In genomic region chrX:169123773-169124151, GRCm38 (mm10) we compare ENCODE assay signal across 22 mouse cellular contexts.
A peak's percentile ranks its signal among the peaks of the same experiment; 100 is the strongest.
DNase-seq lines count a peak whose midpoint lies in the region; ATAC-seq and TF ChIP-seq lines count a peak whose summit lies in the region.
"Had no signal": no experiment of that assay in that cellular context is flagged by ENCODE, and none has a peak within 500 bp of the region (broad histone marks: within the 10 kb centered on the region; RNA-seq: fewer than 3 reads in every experiment).

No protein-coding gene starts in this region.

- no peaks in the 10 kb centered on the region for H3K36me3 ChIP-seq in heart, postnatal 0 days (replicated peaks; ENCODE audit: control insufficient read depth, insufficient read depth, low read length)
- no peaks in the 10 kb centered on the region for H3K36me3 ChIP-seq in heart, embryonic 10.5 days
- H3K36me3 ChIP-seq: embryonic facial prominence, embryonic 13.5 days; lung, embryonic 15.5 days; midbrain, embryonic 13.5 days; neural tube, embryonic 15.5 days had no signal

- DNase-seq in heart, postnatal 0 days (ENCODE audit: low spot score) = no peak
- DNase-seq in heart, embryonic 10.5 days (ENCODE audit: low spot score) = no peak
- DNase-seq in A20 (ENCODE audit: low read depth, low spot score) (peak; percentile 55), adipocyte (ENCODE audit: low spot score) (peak; percentile 60)
- DNase-seq in adrenal gland, postnatal 25 days = no peak
- no peak for DNase-seq in gastrocnemius, postnatal 10 days
- no peak for DNase-seq in spleen, adult 18-20 months
- DNase-seq: adrenal gland, adult 2 months; cerebellum, adult 8-10 months; forebrain, postnatal 0 days; gastrocnemius, adult 2 months; kidney, adult 9 months; kidney, postnatal 36 days; retina, postnatal 1 day; right cerebral cortex, postnatal 4 days had no signal

- no peak overlapping the region for H3K4me2 ChIP-seq in heart, postnatal 0 days (ENCODE audit: low read depth, low read length)
- H3K4me2 ChIP-seq: embryonic facial prominence, embryonic 13.5 days; heart, embryonic 11.5 days; lung, embryonic 15.5 days; midbrain, embryonic 13.5 days; neural tube, embryonic 15.5 days had no signal

- no peaks in the 10 kb centered on the region for H3K9me3 ChIP-seq in heart, postnatal 0 days (replicated peaks; ENCODE audit: control insufficient read depth, low read length)
- H3K9me3 ChIP-seq in heart, embryonic 10.5 days = no peaks in the 10 kb centered on the region
- H3K9me3 ChIP-seq: embryonic facial prominence, embryonic 13.5 days; lung, embryonic 15.5 days; midbrain, embryonic 13.5 days; neural tube, embryonic 15.5 days had no signal

- H3K4me1 ChIP-seq in heart, postnatal 0 days (ENCODE audit: control insufficient read depth, insufficient read depth) = no peaks in the 10 kb centered on the region
- no peaks in the 10 kb centered on the region for H3K4me1 ChIP-seq in heart, embryonic 10.5 days
- H3K4me1 ChIP-seq: embryonic facial prominence, embryonic 13.5 days; lung, embryonic 15.5 days; midbrain, embryonic 13.5 days; neural tube, embryonic 15.5 days had no signal

- no peak overlapping the region for H3K4me3 ChIP-seq in heart, postnatal 0 days (ENCODE audit: low read depth, low read length)
- no peak overlapping the region for H3K4me3 ChIP-seq in heart, embryonic 10.5 days
- H3K4me3 ChIP-seq: embryonic facial prominence, embryonic 13.5 days; gastrocnemius, adult 2 months; lung, embryonic 15.5 days; midbrain, embryonic 13.5 days; neural tube, embryonic 15.5 days had no signal

- no peak overlapping the region for H3K9ac ChIP-seq in heart, postnatal 0 days (replicated peaks; ENCODE audit: low read depth, low read length)
- H3K9ac ChIP-seq: embryonic facial prominence, embryonic 13.5 days; forebrain, postnatal 0 days; lung, embryonic 15.5 days; midbrain, embryonic 13.5 days; neural tube, embryonic 15.5 days had no signal

- peak overlapping the region; percentile 46 for H3K27ac ChIP-seq in heart, postnatal 0 days (ENCODE audit: low read depth)
- H3K27ac ChIP-seq in heart, embryonic 10.5 days = no peak overlapping the region
- H3K27ac ChIP-seq: embryonic facial prominence, embryonic 13.5 days; gastrocnemius, adult 2 months; lung, embryonic 15.5 days; midbrain, embryonic 13.5 days; neural tube, embryonic 15.5 days had no signal

- no peak for TF ChIP-seq CTCF in heart, postnatal 0 days (IDR thresholded peaks at IDR 0.05; ENCODE audit: low read depth)

- 51% methylated on average over 3 of the region's 3 CpGs for WGBS in heart, postnatal 0 days
- 78% methylated on average over 3 of the region's 3 CpGs for WGBS in heart, embryonic 10.5 days

- no peaks in the 10 kb centered on the region for H3K27me3 ChIP-seq in heart, postnatal 0 days (ENCODE audit: control insufficient read depth, insufficient read depth, low read length)
- no peaks in the 10 kb centered on the region for H3K27me3 ChIP-seq in heart, embryonic 10.5 days (ENCODE audit: insufficient read depth, poor library complexity, severe bottlenecking)
- H3K27me3 ChIP-seq: lung, embryonic 15.5 days; midbrain, embryonic 13.5 days had no signal

- TF ChIP-seq EP300 in heart, postnatal 0 days (IDR thresholded peaks at IDR 0.05; ENCODE audit: low read depth) = no peak

- no peak for ATAC-seq in heart, postnatal 0 days (ENCODE audit: insufficient read depth, low read depth)
- peak; percentile 72 for ATAC-seq in megakaryocyte progenitor cell, adult 5-6 weeks (replicated peaks; ENCODE audit: poor library complexity)
- ATAC-seq: forebrain, postnatal 0 days; inflammation-experienced regulatory T-cells, adult 6 months; midbrain, embryonic 13.5 days had no signal

Comparison
In these comparisons a context has a peak if more than half of its experiments do, and no peak if none do; other contexts are left out.
1. DNase-seq: peak in A20 (single experiment) and adipocyte (single experiment); none in heart, postnatal 0 days (single experiment), heart, embryonic 10.5 days (single experiment), adrenal gland, postnatal 25 days (single experiment), gastrocnemius, postnatal 10 days (single experiment) and spleen, adult 18-20 months (0 of 2).